Mouse (Mus musculus) heart, embryonic 13.5 days (tissue): ENCODE measurements around the gene Uri1. TPM values are rescaled to one million over a fixed set of nuclear protein-coding genes. Genes with fewer than 3 reads are reported as not detected.

Source experiments
- ATAC-seq: fragments of 200-750 bp; cut with Nextera tagmentation; 2 replicates; pipeline ENCODE4 v1.8.0; 2017; ENCODE audit warnings: moderate TSS enrichment; ENCODE audit not compliant: insufficient number of reproducible peaks, low FRiP score, low TSS enrichment; ENCODE audit errors: extremely low read depth
- H3K27ac ChIP-seq: fragments of 300-500 bp; sonication (generic); replicated peaks from 2 replicates; pipeline ENCODE4 v1.5.1; 2015; ENCODE audit warnings: moderate library complexity, mild to moderate bottlenecking, inconsistent platforms
- H3K27me3 ChIP-seq: fragments of 300-500 bp; sonication (generic); replicated peaks from 2 replicates; pipeline ENCODE4 v1.6.1; 2015; ENCODE audit warnings: mild to moderate bottlenecking, inconsistent platforms
- H3K36me3 ChIP-seq: fragments of 300-500 bp; sonication (generic); 2 replicates; pipeline ENCODE4 v1.6.1; 2015; ENCODE audit warnings: mild to moderate bottlenecking, inconsistent platforms
- H3K4me1 ChIP-seq: fragments of 300-500 bp; sonication (generic); 2 replicates; pipeline ENCODE4 v1.6.1; 2015; ENCODE audit warnings: inconsistent platforms
- H3K4me2 ChIP-seq: fragments of 300-500 bp; sonication (generic); 2 replicates; pipeline ENCODE4 v1.6.1; 2015; ENCODE audit warnings: inconsistent platforms, mild to moderate bottlenecking, moderate library complexity
- H3K4me3 ChIP-seq: fragments of 300-500 bp; sonication (generic); 2 replicates; pipeline ENCODE4 v1.5.1; 2015; ENCODE audit warnings: moderate library complexity, mild to moderate bottlenecking, inconsistent platforms
- H3K9ac ChIP-seq: fragments of 300-500 bp; sonication (generic); 2 replicates; pipeline ENCODE4 v1.6.1; 2015; ENCODE audit warnings: inconsistent platforms, mild to moderate bottlenecking, moderate library complexity
- H3K9me3 ChIP-seq: fragments of 300-500 bp; sonication (generic); 2 replicates; pipeline ENCODE4 v1.6.1; 2016; ENCODE audit warnings: inconsistent platforms
- WGBS: fragments of 180-500 bp; shearing (Covaris S2); methylation state at CpG from one replicate; pipeline ENCODE4 v1.1.7; 2015; ENCODE audit warnings: mixed read lengths; 5-methylcytosine and 5-hydroxymethylcytosine counted together
- polyA plus RNA-seq: library from polyadenylated mRNA; unstranded; fragments of >200 nt; fragmentation: Nextera tagmentation; extraction: Ambion mirVana; gene quantifications from 2 replicates; pipeline ENCODE4 v1.2.1, GENCODE M21; 2015

Gene Uri1
- polyA plus RNA-seq, 1 experiment from 2014 or later: 30.1 TPM

- ATAC-seq: no peak
- 65% methylated on average over 5 of the region's 5 CpGs for WGBS
Observed at GRCm38 (mm10) chr7:38037586-38037985, 14.2 kb upstream of the Uri1 start.

GRCm38 (mm10) chr7:38031183-38031582, 7.8 kb upstream of the Uri1 start:
- H3K4me1 ChIP-seq: no peaks in the 10 kb centered on the region
- no peaks in the 10 kb centered on the region for H3K27me3 ChIP-seq
- no peak overlapping the region for H3K4me3 ChIP-seq
- ATAC-seq: no peak
- no peak overlapping the region for H3K9ac ChIP-seq
- H3K36me3 ChIP-seq: no peaks in the 10 kb centered on the region
- H3K4me2 ChIP-seq: no peak overlapping the region
- 69% methylated on average over 4 of the region's 4 CpGs for WGBS
- H3K27ac ChIP-seq: no peak overlapping the region
- no peaks in the 10 kb centered on the region for H3K9me3 ChIP-seq

More at GRCm38 (mm10) chr7:38037586-38037985, 14.2 kb upstream of the Uri1 start:
- no peak overlapping the region for H3K9ac ChIP-seq
- no peaks in the 10 kb centered on the region for H3K4me1 ChIP-seq
- H3K36me3 ChIP-seq: no peaks in the 10 kb centered on the region
- no peak overlapping the region for H3K4me2 ChIP-seq
- no peaks in the 10 kb centered on the region for H3K27me3 ChIP-seq
- H3K4me3 ChIP-seq: no peak overlapping the region
- no peaks in the 10 kb centered on the region for H3K9me3 ChIP-seq
- no peak overlapping the region for H3K27ac ChIP-seq

GRCm38 (mm10) chr7:38030606-38031005, 7.3 kb upstream of the Uri1 start:
- H3K4me2 ChIP-seq: no peak overlapping the region
- no peaks in the 10 kb centered on the region for H3K9me3 ChIP-seq
- no peak overlapping the region for H3K27ac ChIP-seq
- no peak overlapping the region for H3K4me3 ChIP-seq
- no peaks in the 10 kb centered on the region for H3K36me3 ChIP-seq
- no peak overlapping the region for H3K9ac ChIP-seq
- 25% methylated on average over 6 of the region's 6 CpGs for WGBS
- no peaks in the 10 kb centered on the region for H3K27me3 ChIP-seq
- ATAC-seq: no peak
- H3K4me1 ChIP-seq: no peaks in the 10 kb centered on the region

- 30% methylated on average over 2 of the region's 2 CpGs for WGBS
- H3K9ac ChIP-seq: no peak overlapping the region
Observed at GRCm38 (mm10) chr7:38029986-38030385, 6.6 kb upstream of the Uri1 start.

GRCm38 (mm10) chr7:38029083-38029482, 5.7 kb upstream of the Uri1 start:
- H3K4me1 ChIP-seq: no peaks in the 10 kb centered on the region
- H3K36me3 ChIP-seq: no peaks in the 10 kb centered on the region
- no peaks in the 10 kb centered on the region for H3K9me3 ChIP-seq
- no peak overlapping the region for H3K4me3 ChIP-seq
- no peak overlapping the region for H3K4me2 ChIP-seq
- ATAC-seq: no peak
- no peak overlapping the region for H3K9ac ChIP-seq
- no peaks in the 10 kb centered on the region for H3K27me3 ChIP-seq
- no peak overlapping the region for H3K27ac ChIP-seq
- 49% methylated on average over 5 of the region's 5 CpGs for WGBS

More at GRCm38 (mm10) chr7:38029986-38030385, 6.6 kb upstream of the Uri1 start:
- Histone ChIP-seq H3K36me3 (no peaks in the 10 kb centered on the region), H3K27ac (no peak overlapping the region), H3K9me3 (no peaks in the 10 kb centered on the region), H3K4me2 (no peak overlapping the region), H3K4me3 (no peak overlapping the region), H3K4me1 (no peaks in the 10 kb centered on the region), H3K27me3 (no peaks in the 10 kb centered on the region)
- no peak for ATAC-seq

- Histone ChIP-seq H3K4me1 (no peaks in the 10 kb centered on the region), H3K9ac (no peak overlapping the region), H3K36me3 (no peaks in the 10 kb centered on the region), H3K4me3 (no peak overlapping the region), H3K4me2 (no peak overlapping the region), H3K9me3 (no peaks in the 10 kb centered on the region), H3K27me3 (no peaks in the 10 kb centered on the region), H3K27ac (no peak overlapping the region)
- 75% methylated on average over 7 of the region's 7 CpGs for WGBS
- no peak for ATAC-seq
Observed at GRCm38 (mm10) chr7:38027940-38028600, 4.7 kb upstream of the Uri1 start.

GRCm38 (mm10) chr7:38024839-38025238, 1.5 kb upstream of the Uri1 start:
- no peaks in the 10 kb centered on the region for H3K4me1 ChIP-seq
- 69% methylated on average over 4 of the region's 4 CpGs for WGBS
- H3K36me3 ChIP-seq: no peaks in the 10 kb centered on the region
- ATAC-seq: no peak
- no peak overlapping the region for H3K27ac ChIP-seq
- H3K4me2 ChIP-seq: no peak overlapping the region
- H3K4me3 ChIP-seq: no peak overlapping the region
- H3K9ac ChIP-seq: no peak overlapping the region
- no peaks in the 10 kb centered on the region for H3K9me3 ChIP-seq
- H3K27me3 ChIP-seq: no peaks in the 10 kb centered on the region

- Histone ChIP-seq H3K27me3 (no peaks in the 10 kb centered on the region), H3K9ac (peak overlapping the region; percentile 94), H3K27ac (no peak overlapping the region), H3K36me3 (no peaks in the 10 kb centered on the region), H3K4me3 (peak overlapping the region; percentile 96), H3K4me2 (peak overlapping the region; percentile 76), H3K9me3 (no peaks in the 10 kb centered on the region), H3K4me1 (peaks cover 7% of the 10 kb centered on the region)
- 41% methylated on average over 2 of the region's 2 CpGs for WGBS
- no peak for ATAC-seq
Observed at GRCm38 (mm10) chr7:38019770-38020169, 3.6 kb downstream of the Uri1 start.

- Histone ChIP-seq H3K4me2 (peak overlapping the region; percentile 76), H3K9ac (peak overlapping the region; percentile 94), H3K4me3 (peak overlapping the region; percentile 96), H3K27me3 (no peaks in the 10 kb centered on the region), H3K4me1 (peaks cover 7% of the 10 kb centered on the region), H3K9me3 (no peaks in the 10 kb centered on the region), H3K36me3 (no peaks in the 10 kb centered on the region), H3K27ac (peak overlapping the region; percentile 91)
- ATAC-seq: peak; percentile 88
- WGBS: under 1% methylated on average over 49 of the region's 49 CpGs
Observed at GRCm38 (mm10) chr7:38019369-38019749, 4.0 kb downstream of the Uri1 start.

- no peaks in the 10 kb centered on the region for H3K36me3 ChIP-seq
- H3K4me3 ChIP-seq: peak overlapping the region; percentile 96
- peaks cover 10% of the 10 kb centered on the region for H3K4me1 ChIP-seq
- ATAC-seq: peak; percentile 59
- peak overlapping the region; percentile 91 for H3K27ac ChIP-seq
- H3K27me3 ChIP-seq: no peaks in the 10 kb centered on the region
- no peaks in the 10 kb centered on the region for H3K9me3 ChIP-seq
- under 1% methylated on average over 66 of the region's 67 CpGs for WGBS
- peak overlapping the region; percentile 94 for H3K9ac ChIP-seq
- H3K4me2 ChIP-seq: peak overlapping the region; percentile 76
Observed at GRCm38 (mm10) chr7:38018416-38019368, 4.7 kb downstream of the Uri1 start.

- Histone ChIP-seq H3K27ac (no peak overlapping the region), H3K4me1 (peaks cover 13% of the 10 kb centered on the region), H3K9ac (no peak overlapping the region), H3K27me3 (no peaks in the 10 kb centered on the region), H3K9me3 (no peaks in the 10 kb centered on the region), H3K4me3 (no peak overlapping the region), H3K36me3 (no peaks in the 10 kb centered on the region), H3K4me2 (no peak overlapping the region)
- ATAC-seq: no peak
- 67% methylated on average over 5 of the region's 5 CpGs for WGBS
Observed at GRCm38 (mm10) chr7:38015356-38015755, 8.0 kb downstream of the Uri1 start.
